Mouse (Mus musculus) midbrain, postnatal 0 days (tissue): ENCODE measurements around the gene Styxl1. TPM values are rescaled to one million over a fixed set of nuclear protein-coding genes. Genes with fewer than 3 reads are reported as not detected.

Experiments
- ATAC-seq: fragments of 200-750 bp; cut with Nextera tagmentation; 2 replicates; pipeline ENCODE4 v1.8.0; 2017; ENCODE audit warnings: moderate number of reproducible peaks, mild to moderate bottlenecking, moderate TSS enrichment, moderate library complexity; ENCODE audit not compliant: low FRiP score
- DNase-seq: peaks from one replicate; pipeline ENCODE4 v3.0.0-alpha.2; 2015; ENCODE audit warnings: low spot score
- H3K27ac ChIP-seq: fragments of 300-500 bp; sonication (generic); 2 replicates; pipeline ENCODE4 v1.5.1; 2014; ENCODE audit warnings: low read depth, mild to moderate bottlenecking, low read length, mixed read lengths
- H3K27me3 ChIP-seq: fragments of 300-500 bp; sonication (generic); 2 replicates; pipeline ENCODE4 v1.6.1; 2014; ENCODE audit warnings: low read length, control low read depth, mixed read lengths; ENCODE audit not compliant: insufficient read depth
- H3K36me3 ChIP-seq: fragments of 300-500 bp; sonication (generic); 2 replicates; pipeline ENCODE4 v1.6.1; 2014; ENCODE audit warnings: low read length, control low read depth, mixed read lengths; ENCODE audit not compliant: insufficient read depth
- H3K4me1 ChIP-seq: fragments of 300-500 bp; sonication (generic); 2 replicates; pipeline ENCODE4 v1.6.1; 2014; ENCODE audit warnings: mild to moderate bottlenecking, control low read depth, antibody characterized with exemption, low read length, mixed read lengths; ENCODE audit not compliant: insufficient read depth
- H3K4me2 ChIP-seq: fragments of 300-500 bp; sonication (generic); 2 replicates; pipeline ENCODE4 v1.6.1; 2014; ENCODE audit warnings: low read depth, mild to moderate bottlenecking, low read length, mixed read lengths; ENCODE audit not compliant: poor library complexity, severe bottlenecking
- H3K4me3 ChIP-seq: fragments of 300-500 bp; sonication (generic); 2 replicates; pipeline ENCODE4 v1.5.1; 2014; ENCODE audit warnings: low read depth, mild to moderate bottlenecking, low read length, moderate library complexity
- H3K9ac ChIP-seq: fragments of 300-500 bp; sonication (generic); replicated peaks from 2 replicates; pipeline ENCODE4 v1.6.1; 2014; ENCODE audit warnings: mild to moderate bottlenecking, low read length, moderate library complexity, mixed read lengths; ENCODE audit not compliant: poor library complexity, severe bottlenecking
- H3K9me3 ChIP-seq: fragments of 300-500 bp; sonication (generic); 2 replicates; pipeline ENCODE4 v1.6.1; 2016; ENCODE audit warnings: low read length, control low read depth
- CTCF ChIP-seq: IDR thresholded peaks from 2 replicates; pipeline ENCODE4 v1.5.1; 2016; ENCODE audit warnings: antibody characterized with exemption, mild to moderate bottlenecking
- WGBS: fragments of 180-500 bp; shearing (Covaris S2); extraction: QIAGEN DNeasy Blood & Tissue Kit; methylation state at CpG from one replicate; pipeline ENCODE4 v1.1.7; 2014; 5-methylcytosine and 5-hydroxymethylcytosine counted together
- polyA plus RNA-seq: library from polyadenylated mRNA; unstranded; fragments of >200 nt; fragmentation: Nextera tagmentation; extraction: Ambion mirVana; gene quantifications from 2 replicates; pipeline ENCODE4 v1.2.1, GENCODE M21; 2015
- total RNA-seq: library from RNA; depleted of rRNA; stranded (reverse); fragments of >200 nt; gene quantifications from 2 replicates; pipeline ENCODE4 v1.2.3, GENCODE M21; 2014

Gene Styxl1
- total and polyA plus RNA-seq, 2 experiments from 2014 or later = 0.44 TPM; not detected in 1

GRCm38 (mm10) chr5:135734057-135734680 lies 44.0 kb downstream of the Styxl1 start:
- Histone ChIP-seq H3K9ac (no peak overlapping the region), H3K4me2 (no peak overlapping the region), H3K9me3 (no peaks in the 10 kb centered on the region), H3K27ac (no peak overlapping the region), H3K4me3 (no peak overlapping the region), H3K27me3 (no peaks in the 10 kb centered on the region), H3K36me3 (peaks cover 75% of the 10 kb centered on the region), H3K4me1 (no peaks in the 10 kb centered on the region)
- 95% methylated on average over 42 of the region's 42 CpGs for WGBS
- no peak for DNase-seq
- ATAC-seq = no peak
- no peak for TF ChIP-seq CTCF

GRCm38 (mm10) chr5:135733071-135733470 lies 45.1 kb downstream of the Styxl1 start:
- H3K4me2 ChIP-seq = no peak overlapping the region
- no peaks in the 10 kb centered on the region for H3K27me3 ChIP-seq
- no peak overlapping the region for H3K27ac ChIP-seq
- no peak overlapping the region for H3K4me3 ChIP-seq
- ATAC-seq = no peak
- H3K4me1 ChIP-seq = no peaks in the 10 kb centered on the region
- no peak for TF ChIP-seq CTCF
- no peaks in the 10 kb centered on the region for H3K9me3 ChIP-seq
- DNase-seq = no peak
- no peak overlapping the region for H3K9ac ChIP-seq
- peaks cover 84% of the 10 kb centered on the region for H3K36me3 ChIP-seq
- WGBS = 96% methylated on average over 4 of the region's 4 CpGs

GRCm38 (mm10) chr5:135731322-135731721 lies 46.9 kb downstream of the Styxl1 start:
- no peak for ATAC-seq
- no peak overlapping the region for H3K4me3 ChIP-seq
- no peak for TF ChIP-seq CTCF
- H3K4me1 ChIP-seq = peaks cover 3% of the 10 kb centered on the region; the same call in 1 of the 2 replicates
- 94% methylated on average over 16 of the region's 16 CpGs for WGBS
- H3K9me3 ChIP-seq = no peaks in the 10 kb centered on the region
- no peak overlapping the region for H3K4me2 ChIP-seq
- no peak overlapping the region for H3K27ac ChIP-seq
- H3K36me3 ChIP-seq = peaks cover 79% of the 10 kb centered on the region
- H3K9ac ChIP-seq = no peak overlapping the region
- no peaks in the 10 kb centered on the region for H3K27me3 ChIP-seq
- DNase-seq = no peak

GRCm38 (mm10) chr5:135730916-135731315 lies 47.3 kb downstream of the Styxl1 start:
- WGBS = 96% methylated on average over 10 of the region's 10 CpGs
- H3K4me3 ChIP-seq = no peak overlapping the region
- H3K4me2 ChIP-seq = no peak overlapping the region
- H3K9ac ChIP-seq = no peak overlapping the region
- ATAC-seq (no peak), DNase-seq (no peak)
- H3K27ac ChIP-seq = no peak overlapping the region
- H3K36me3 ChIP-seq = peaks cover 75% of the 10 kb centered on the region
- H3K9me3 ChIP-seq = no peaks in the 10 kb centered on the region
- TF ChIP-seq CTCF = no peak
- peaks cover 7% of the 10 kb centered on the region; the same call in 1 of the 2 replicates for H3K4me1 ChIP-seq
- H3K27me3 ChIP-seq = no peaks in the 10 kb centered on the region

- 96% methylated on average over 10 of the region's 10 CpGs for WGBS
- Histone ChIP-seq H3K27me3 (no peaks in the 10 kb centered on the region), H3K36me3 (peaks cover 69% of the 10 kb centered on the region), H3K4me3 (no peak overlapping the region), H3K9ac (no peak overlapping the region), H3K4me1 (peaks cover 13% of the 10 kb centered on the region), H3K4me2 (no peak overlapping the region), H3K9me3 (no peaks in the 10 kb centered on the region), H3K27ac (no peak overlapping the region)
- TF ChIP-seq CTCF = no peak
- DNase-seq (no peak), ATAC-seq (no peak)
These were observed 47.9 kb downstream of the Styxl1 start for GRCm38 (mm10) chr5:135730278-135730677.

GRCm38 (mm10) chr5:135729351-135729750 lies 48.8 kb downstream of the Styxl1 start:
- Histone ChIP-seq H3K27me3 (no peaks in the 10 kb centered on the region), H3K9me3 (no peaks in the 10 kb centered on the region), H3K4me3 (no peak overlapping the region), H3K27ac (no peak overlapping the region), H3K36me3 (peaks cover 60% of the 10 kb centered on the region), H3K9ac (no peak overlapping the region), H3K4me2 (no peak overlapping the region), H3K4me1 (peaks cover 22% of the 10 kb centered on the region)
- no peak for ATAC-seq
- no peak for DNase-seq
- WGBS = 91% methylated on average over 13 of the region's 13 CpGs
- no peak for TF ChIP-seq CTCF
